Mouse (Mus musculus) CH12.LX (cell line): ENCODE measurements around the gene Tjp3. TPM values are rescaled to one million over a fixed set of nuclear protein-coding genes. Genes with fewer than 3 reads are reported as not detected.

Experiments
- DNase-seq: peaks from one replicate; pipeline ENCODE4 v3.0.0-alpha.2; 2013; ENCODE audit errors: extremely low read depth
- H3K27ac ChIP-seq: 2 replicates; pipeline ENCODE4 v1.5.1; 2012; ENCODE audit warnings: low read depth, mild to moderate bottlenecking, control low read depth, moderate library complexity; ENCODE audit not compliant: insufficient read depth
- H3K27me3 ChIP-seq: replicated peaks from 2 replicates; pipeline ENCODE3; 2012; ENCODE audit warnings: inconsistent platforms
- H3K36me3 ChIP-seq, 2 experiments: replicated peaks in 1 of 2; 2 replicates each; pipeline versions ENCODE3 to v1.6.1; 2012; ENCODE audit warnings: inconsistent platforms in 1 of 2, low read length in 1 of 2, mild to moderate bottlenecking in 1 of 2, mixed read lengths in 1 of 2, moderate library complexity in 1 of 2; ENCODE audit not compliant: control insufficient read depth in 1 of 2, insufficient read depth in 1 of 2
- H3K4me1 ChIP-seq, 2 experiments: 2 replicates each; pipeline ENCODE4 v1.6.1; 2012; ENCODE audit warnings: inconsistent platforms in 1 of 2, moderate library complexity in 1 of 2; ENCODE audit not compliant: insufficient read depth in 2 of 2, control insufficient read depth in 1 of 2
- H3K4me2 ChIP-seq: 2 replicates; pipeline ENCODE4 v1.6.1; 2012; ENCODE audit warnings: low read depth, mild to moderate bottlenecking, control low read depth; ENCODE audit not compliant: poor library complexity, insufficient read depth, severe bottlenecking
- H3K4me3 ChIP-seq, 3 experiments: fragments of 150-350 bp in 1 of 3; sonication (generic) in 1 of 3; replicated peaks in 1 of 3; 2 replicates each; pipeline versions ENCODE3 to v1.5.1; 2011 to 2012; ENCODE audit warnings: low read depth in 2 of 3, low read length in 2 of 3, mild to moderate bottlenecking in 2 of 3, moderate library complexity in 2 of 3, control low read depth in 1 of 3, improper control_type of control experiment in 1 of 3, inconsistent platforms in 1 of 3, mixed read lengths in 1 of 3; ENCODE audit not compliant: poor library complexity in 1 of 3
- H3K79me2 ChIP-seq: replicated peaks from 2 replicates; pipeline ENCODE4 v1.6.1; 2012; ENCODE audit warnings: mild to moderate bottlenecking, moderate library complexity; ENCODE audit not compliant: control insufficient read depth, poor library complexity, insufficient read depth, severe bottlenecking; ENCODE audit errors: extremely low read depth
- H3K9ac ChIP-seq: 2 replicates; pipeline ENCODE4 v1.6.1; 2012; ENCODE audit warnings: low read depth, mild to moderate bottlenecking, control low read depth, moderate library complexity; ENCODE audit not compliant: insufficient read depth
- H3K9me3 ChIP-seq: replicated peaks from 2 replicates; pipeline ENCODE3; 2012; ENCODE audit warnings: low read length, inconsistent platforms, mixed read lengths
- BHLHE40 ChIP-seq: IDR thresholded peaks from 2 replicates; pipeline ENCODE4 v1.6.1; 2011; ENCODE audit warnings: mild to moderate bottlenecking, low read depth, low read length, improper control_type of control experiment
- CHD1 ChIP-seq: IDR thresholded peaks from 2 replicates; pipeline ENCODE4 v1.6.1; 2012; ENCODE audit warnings: low read depth, low read length, improper control_type of control experiment, inconsistent platforms
- CHD2 ChIP-seq: IDR thresholded peaks from 2 replicates; pipeline ENCODE4 v1.6.1; 2011; ENCODE audit warnings: low read length, improper control_type of control experiment
- CTCF ChIP-seq, 2 experiments: IDR thresholded peaks in 1 of 2; conservative IDR thresholded peaks in 1 of 2; 2 replicates each; pipeline ENCODE4 v1.5.1; 2011 to 2012; ENCODE audit warnings: low read depth in 2 of 2, low read length in 2 of 2, improper control_type of control experiment in 1 of 2, inconsistent platforms in 1 of 2, mild to moderate bottlenecking in 1 of 2, moderate library complexity in 1 of 2
- ELF1 ChIP-seq: IDR thresholded peaks from 2 replicates; pipeline ENCODE4 v1.6.1; 2014; ENCODE audit warnings: low read depth, mild to moderate bottlenecking, inconsistent platforms, low read length, improper control_type of control experiment
- EP300 ChIP-seq: IDR thresholded peaks from 2 replicates; pipeline ENCODE4 v1.6.1; 2011; ENCODE audit warnings: low read length, improper control_type of control experiment
- ETS1 ChIP-seq: conservative IDR thresholded peaks from 2 replicates; pipeline ENCODE4 v1.6.1; 2012; ENCODE audit warnings: low read depth, mild to moderate bottlenecking, inconsistent platforms, low read length, improper control_type of control experiment, moderate library complexity
- GABPA ChIP-seq: IDR thresholded peaks from 2 replicates; pipeline ENCODE4 v1.6.1; 2012; ENCODE audit warnings: low read depth, low read length, improper control_type of control experiment, inconsistent platforms; ENCODE audit not compliant: insufficient replicate concordance
- HCFC1 ChIP-seq: IDR thresholded peaks from 2 replicates; pipeline ENCODE4 v1.6.1; 2012; ENCODE audit warnings: low read depth, mild to moderate bottlenecking, inconsistent platforms, low read length, improper control_type of control experiment
- JUN ChIP-seq: IDR thresholded peaks from 2 replicates; pipeline ENCODE4 v1.6.1; 2011; ENCODE audit warnings: low read depth, mild to moderate bottlenecking, low read length, improper control_type of control experiment, moderate library complexity; ENCODE audit not compliant: insufficient read depth
- KAT2A ChIP-seq: IDR thresholded peaks from 2 replicates; pipeline ENCODE4 v1.6.1; 2012; ENCODE audit warnings: low read length, improper control_type of control experiment, inconsistent platforms; ENCODE audit not compliant: insufficient replicate concordance
- MAFK ChIP-seq: IDR thresholded peaks from 2 replicates; pipeline ENCODE4 v1.6.1; 2011; ENCODE audit warnings: low read length, improper control_type of control experiment; ENCODE audit not compliant: insufficient replicate concordance
- MAZ ChIP-seq: IDR thresholded peaks from 2 replicates; pipeline ENCODE4 v1.6.1; 2012; ENCODE audit warnings: low read depth, mild to moderate bottlenecking, inconsistent platforms, low read length, improper control_type of control experiment, moderate library complexity
- MEF2A ChIP-seq: IDR thresholded peaks from 2 replicates; pipeline ENCODE4 v1.6.1; 2014; ENCODE audit warnings: low read depth, mild to moderate bottlenecking, inconsistent platforms, low read length, improper control_type of control experiment, borderline replicate concordance
- MXI1 ChIP-seq: IDR thresholded peaks from 2 replicates; pipeline ENCODE4 v1.6.1; 2011; ENCODE audit warnings: mild to moderate bottlenecking, low read depth, low read length, improper control_type of control experiment
- MYC ChIP-seq: IDR thresholded peaks from 2 replicates; pipeline ENCODE4 v1.6.1; 2011; ENCODE audit warnings: low read depth, mild to moderate bottlenecking, improper control_type of control experiment, low read length
- NELFE ChIP-seq: IDR thresholded peaks from 2 replicates; pipeline ENCODE4 v1.6.1; 2011; ENCODE audit warnings: low read depth, low read length, improper control_type of control experiment
- NRF1 ChIP-seq: IDR thresholded peaks from 2 replicates; pipeline ENCODE4 v1.6.1; 2014; ENCODE audit warnings: low read depth, mild to moderate bottlenecking, inconsistent platforms, low read length, improper control_type of control experiment, moderate library complexity
- PAX5 ChIP-seq: IDR thresholded peaks from 2 replicates; pipeline ENCODE4 v1.6.1; 2012; ENCODE audit warnings: low read length, inconsistent platforms, mixed read lengths
- POLR2A ChIP-seq: IDR thresholded peaks from 2 replicates; pipeline ENCODE4 v1.6.1; 2011; ENCODE audit warnings: low read depth, mild to moderate bottlenecking, improper control_type of control experiment, low read length
- POLR2AphosphoS2 ChIP-seq: IDR thresholded peaks from 2 replicates; pipeline ENCODE4 v1.6.1; 2011; ENCODE audit warnings: low read depth, low read length, improper control_type of control experiment
- SMC3 ChIP-seq: IDR thresholded peaks from 2 replicates; pipeline ENCODE4 v1.6.1; 2011; ENCODE audit warnings: low read depth, low read length, improper control_type of control experiment
- TBP ChIP-seq: conservative IDR thresholded peaks from 2 replicates; pipeline ENCODE4 v1.6.1; 2011; ENCODE audit warnings: low read depth, low read length, improper control_type of control experiment
- TCF12 ChIP-seq: IDR thresholded peaks from 2 replicates; pipeline ENCODE4 v1.6.1; 2014; ENCODE audit warnings: low read depth, mild to moderate bottlenecking, inconsistent platforms, low read length, improper control_type of control experiment
- UBTF ChIP-seq: IDR thresholded peaks from 2 replicates; pipeline ENCODE4 v1.6.1; 2012; ENCODE audit warnings: low read depth, mild to moderate bottlenecking, inconsistent platforms, low read length, improper control_type of control experiment, moderate library complexity
- ZC3H11A ChIP-seq: IDR thresholded peaks from 2 replicates; pipeline ENCODE4 v1.6.1; 2012; ENCODE audit warnings: low read depth, mild to moderate bottlenecking, inconsistent platforms, low read length, improper control_type of control experiment
- ZKSCAN1 ChIP-seq: IDR thresholded peaks from 2 replicates; pipeline ENCODE4 v1.6.1; 2012; ENCODE audit warnings: low read depth, inconsistent platforms, low read length, improper control_type of control experiment, borderline replicate concordance
- ZNF384 ChIP-seq: IDR thresholded peaks from 2 replicates; pipeline ENCODE4 v1.6.1; 2012; ENCODE audit warnings: low read depth, low read length, improper control_type of control experiment, inconsistent platforms
- dilution Hi-C: fragments of 300-500 bp; cut with MboI; formaldehyde crosslinking; loops from 2 replicates; pipeline ENCODE4 v1.14.3; 2020; ENCODE audit warnings: low sequenced_read_pairs; ENCODE audit not compliant: extremely low pct_unique_long_range_greater_than_20kb, extremely low pct_ligation_motif_present
- in situ Hi-C: fragments of 300-500 bp; cut with MboI; formaldehyde crosslinking; loops from 3 replicates; pipeline ENCODE4 v1.14.3; 2019; ENCODE audit warnings: low sequenced_read_pairs, low pct_ligation_motif_present, low pct_unique_long_range_greater_than_20kb, mixed read lengths
- polyA plus RNA-seq: library from polyadenylated mRNA; unstranded; fragments of >175 nt; gene quantifications from 2 replicates; pipeline ENCODE4 v1.2.1, GENCODE M21; 2012; ENCODE audit warnings: low read depth; ENCODE audit not compliant: insufficient read length
- total RNA-seq, 2 experiments: library from RNA; depleted of rRNA; stranded (reverse); fragments of 300-350 nt in 1 of 2; fragments of >200 nt in 1 of 2; gene quantifications; 2 replicates each; pipeline ENCODE4 v1.2.3; 2012 to 2014

Tjp3 gene
- total and polyA plus RNA-seq, 3 experiments = 0.42 to 7.2 (median 0.76) TPM

GRCm38 (mm10) chr10:81266211-81267105 lies 24.9 kb downstream of the Tjp3 start, which contains the start of the genes Mrpl54 and Apba3 (continued):
- no peak for TF ChIP-seq SMC3

DNA sequence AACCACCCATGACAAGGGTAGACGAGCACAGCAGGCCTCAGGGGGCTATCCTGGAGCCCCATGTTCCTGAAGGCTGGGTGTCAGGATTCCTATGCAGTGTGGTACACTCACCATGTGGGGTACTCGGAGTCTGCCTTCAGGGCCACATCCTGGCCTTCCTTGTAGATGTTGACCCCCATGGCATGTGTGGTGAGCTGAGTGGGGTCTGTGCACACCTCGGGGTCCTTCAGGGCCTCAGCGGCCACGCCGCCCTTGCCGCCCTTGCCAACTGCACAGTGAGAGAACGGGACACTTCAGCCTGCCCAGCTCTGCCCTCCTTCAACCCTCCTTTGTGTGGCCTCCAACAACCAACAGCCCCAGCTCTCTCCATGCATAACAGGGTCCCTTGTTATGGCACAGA lies 25.8 kb downstream of the Tjp3 start:
- Histone ChIP-seq H3K27me3 (no peaks in the 10 kb centered on the region), H3K27ac (no peak overlapping the region), H3K9me3 (peaks cover 4% of the 10 kb centered on the region), H3K4me1 (peaks cover 23 to 67% of the 10 kb centered on the region in 2 experiments), H3K36me3 (peaks cover 39 to 59% of the 10 kb centered on the region in 2 experiments), H3K4me3 (peak overlapping the region; percentile 31 to 85 (median 84)), H3K4me2 (peak overlapping the region; percentile 57), H3K9ac (peak overlapping the region; percentile 58), H3K79me2 (peaks cover 17% of the 10 kb centered on the region)
- no peak for DNase-seq
- dilution Hi-C loops (no loop called here), in situ Hi-C loops (no loop called here)
- TF ChIP-seq NRF1 (0 out of 2 replicates have a peak, but pooled peaks have one; percentile 3), GABPA (no peak)

DNA sequence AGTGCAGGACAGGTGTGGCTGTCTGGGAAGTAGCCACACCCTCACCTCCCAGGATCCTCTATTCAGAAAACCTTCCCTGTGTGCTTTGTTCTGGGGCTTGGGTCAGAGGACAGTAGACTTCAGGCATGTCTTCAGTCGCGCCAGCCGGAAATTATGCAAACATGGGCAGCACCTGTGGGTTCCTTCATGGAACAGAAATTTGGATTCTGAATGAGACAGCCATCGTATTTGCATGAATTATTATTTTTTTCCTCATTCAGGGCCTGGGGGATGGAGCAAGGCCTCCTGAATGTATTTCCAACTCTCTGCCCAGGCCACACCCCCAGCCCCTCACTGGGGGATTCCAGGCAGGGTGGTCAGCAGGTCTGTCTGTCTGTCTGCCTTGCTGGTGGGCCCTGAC lies 30.4 kb downstream of the Tjp3 start:
- Histone ChIP-seq H3K9me3 (peaks cover 22% of the 10 kb centered on the region), H3K4me2 (no peak overlapping the region), H3K36me3 (peaks cover 29 to 52% of the 10 kb centered on the region in 2 experiments), H3K4me3 (peak overlapping the region in 2 of 3 experiments; percentile 10 to 17), H3K27me3 (no peaks in the 10 kb centered on the region), H3K4me1 (peaks cover 20 to 56% of the 10 kb centered on the region in 2 experiments), H3K79me2 (peaks cover 4% of the 10 kb centered on the region; the same call in 1 of the 2 replicates), H3K27ac (peak overlapping the region; percentile 59), H3K9ac (no peak overlapping the region)
- in situ Hi-C loops = no loop called here
- dilution Hi-C loops = no loop called here
- peak; percentile 89 for DNase-seq
- TF ChIP-seq KAT2A (no peak), ZC3H11A (no peak), UBTF (no peak), MYC (0 out of 2 replicates have a peak, but pooled peaks have one; percentile 50), CHD1 (no peak), HCFC1 (peak; percentile 29; the same call in 1 of the 2 replicates), MEF2A (0 out of 2 replicates have a peak, but pooled peaks have one; percentile 64), TBP (no peak), POLR2A (no peak), ZKSCAN1 (no peak), CHD2 (peak; percentile 73), PAX5 (no peak), MXI1 (no peak; the same call in 1 of the 2 replicates), CTCF (conservative IDR thresholded peaks at IDR 0.05 in 1 of 2, IDR thresholded peaks at IDR 0.05 in 1 of 2; ENCODE audit: low read depth in 2 of 2, low read length in 2 of 2) (no peak), TCF12 (peak; percentile 78; the same call in 1 of the 2 replicates), NRF1 (no peak), EP300 (peak; percentile 83), JUN (peak; percentile 7; the same call in 1 of the 2 replicates), ETS1 (peak; percentile 67), ELF1 (0 out of 2 replicates have a peak, but pooled peaks have one; percentile 37), ZNF384 (peak; percentile 78), NELFE (no peak), MAZ (no peak), POLR2AphosphoS2 (no peak), SMC3 (no peak), BHLHE40 (peak; percentile 52), MAFK (0 out of 2 replicates have a peak, but pooled peaks have one; percentile 44)
